Mouse (Mus musculus) forebrain, embryonic 13.5 days (tissue): ENCODE measurements around the gene Meis2. TPM values are rescaled to one million over a fixed set of nuclear protein-coding genes. Genes with fewer than 3 reads are reported as not detected.

Experiments
- ATAC-seq: fragments of 200-750 bp; cut with Nextera tagmentation; 2 replicates; pipeline ENCODE4 v1.8.0; 2017
- H3K27ac ChIP-seq: fragments of 300-500 bp; sonication (generic); 2 replicates; pipeline ENCODE4 v1.5.1; 2015; ENCODE audit warnings: inconsistent platforms, mild to moderate bottlenecking, moderate library complexity
- H3K27me3 ChIP-seq: fragments of 300-500 bp; sonication (generic); 2 replicates; pipeline ENCODE4 v1.6.1; 2015; ENCODE audit warnings: mild to moderate bottlenecking, inconsistent platforms
- H3K36me3 ChIP-seq: fragments of 300-500 bp; sonication (generic); 2 replicates; pipeline ENCODE4 v1.6.1; 2015; ENCODE audit warnings: mild to moderate bottlenecking, inconsistent platforms; ENCODE audit not compliant: poor library complexity, severe bottlenecking
- H3K4me1 ChIP-seq: fragments of 300-500 bp; sonication (generic); 2 replicates; pipeline ENCODE4 v1.6.1; 2015; ENCODE audit warnings: inconsistent platforms
- H3K4me2 ChIP-seq: fragments of 300-500 bp; sonication (generic); 2 replicates; pipeline ENCODE4 v1.6.1; 2015; ENCODE audit warnings: inconsistent platforms, mild to moderate bottlenecking, moderate library complexity
- H3K4me3 ChIP-seq: fragments of 300-500 bp; sonication (generic); 2 replicates; pipeline ENCODE4 v1.5.1; 2015; ENCODE audit warnings: mild to moderate bottlenecking, inconsistent platforms
- H3K9ac ChIP-seq: fragments of 300-500 bp; sonication (generic); 2 replicates; pipeline ENCODE4 v1.6.1; 2015; ENCODE audit warnings: mild to moderate bottlenecking, inconsistent platforms
- H3K9me3 ChIP-seq: fragments of 300-500 bp; sonication (generic); replicated peaks from 2 replicates; pipeline ENCODE4 v1.6.1; 2016; ENCODE audit warnings: inconsistent platforms
- WGBS: fragments of 180-500 bp; shearing (Covaris S2); methylation state at CpG from one replicate; pipeline ENCODE4 v1.1.7; 2015; 5-methylcytosine and 5-hydroxymethylcytosine counted together
- polyA plus RNA-seq: library from polyadenylated mRNA; unstranded; fragments of >200 nt; fragmentation: Nextera tagmentation; extraction: Ambion mirVana; gene quantifications from 2 replicates; pipeline ENCODE4 v1.2.1, GENCODE M21; 2015

The Meis2 gene
- polyA plus RNA-seq, 1 experiment from 2014 or later = 130 TPM

DNA sequence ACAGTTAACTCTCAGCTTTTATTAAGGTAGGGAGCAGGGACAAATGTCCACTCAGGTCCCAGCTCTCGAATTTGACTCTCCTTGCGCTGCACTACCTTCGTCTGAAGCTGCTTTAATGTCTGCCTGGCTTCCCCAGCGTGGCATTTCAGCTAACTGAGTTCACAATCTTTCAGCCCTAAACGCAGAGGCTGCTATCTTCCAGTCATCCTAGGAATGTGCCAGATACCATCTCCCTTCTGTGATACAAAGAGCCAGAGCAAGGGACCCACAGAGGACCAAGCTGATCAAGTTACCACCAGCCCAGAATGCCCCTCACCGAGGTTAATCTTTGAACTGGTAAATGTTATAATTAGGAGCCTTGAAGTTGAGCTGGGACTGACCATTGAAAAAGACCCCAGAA is 55.2 kb downstream of the Meis2 start:
- WGBS = 10% methylated on average over 6 of the region's 6 CpGs
- Histone ChIP-seq H3K36me3 (peaks cover 17% of the 10 kb centered on the region), H3K4me2 (no peak overlapping the region), H3K4me3 (no peak overlapping the region), H3K4me1 (peaks cover 41% of the 10 kb centered on the region), H3K9ac (0 out of 2 replicates have a peak overlapping the region, but pooled peaks have one; percentile 31), H3K27ac (peak overlapping the region; percentile 86), H3K9me3 (no peaks in the 10 kb centered on the region), H3K27me3 (0 out of 2 replicates have a peak, but pooled peaks cover under 1% of the 10 kb centered on the region)
- ATAC-seq = no peak

DNA sequence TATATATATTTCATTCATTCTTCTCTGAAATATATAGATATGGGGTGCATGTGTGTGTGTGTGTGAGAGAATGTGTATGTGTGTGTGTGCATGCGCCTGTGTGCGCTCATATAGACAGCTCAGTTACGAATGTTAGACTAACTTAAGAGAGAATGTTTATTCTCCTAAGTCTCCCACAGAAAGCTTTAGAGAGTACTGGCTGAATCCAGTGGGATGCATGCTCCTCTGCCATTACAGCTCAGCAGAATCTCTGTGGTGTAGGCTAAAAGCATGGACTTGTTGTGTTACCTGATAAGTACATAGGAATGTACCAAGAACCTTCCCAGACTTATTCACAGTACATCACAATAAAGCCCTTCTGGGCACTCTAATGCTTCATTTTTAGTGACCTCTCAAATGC is 55.6 kb downstream of the Meis2 start:
- peak; percentile 8; the same call in 1 of the 2 replicates for ATAC-seq
- H3K4me3 ChIP-seq = no peak overlapping the region
- H3K4me1 ChIP-seq = peaks cover 45% of the 10 kb centered on the region
- H3K36me3 ChIP-seq = peaks cover 19% of the 10 kb centered on the region
- 67% methylated on average over 3 of the region's 3 CpGs for WGBS
- 0 out of 2 replicates have a peak overlapping the region, but pooled peaks have one; percentile 31 for H3K9ac ChIP-seq
- H3K27ac ChIP-seq = peak overlapping the region; percentile 86; the same call in 1 of the 2 replicates
- H3K9me3 ChIP-seq = no peaks in the 10 kb centered on the region
- peak overlapping the region; percentile 58 for H3K4me2 ChIP-seq
- H3K27me3 ChIP-seq = 0 out of 2 replicates have a peak, but pooled peaks cover 2% of the 10 kb centered on the region

DNA sequence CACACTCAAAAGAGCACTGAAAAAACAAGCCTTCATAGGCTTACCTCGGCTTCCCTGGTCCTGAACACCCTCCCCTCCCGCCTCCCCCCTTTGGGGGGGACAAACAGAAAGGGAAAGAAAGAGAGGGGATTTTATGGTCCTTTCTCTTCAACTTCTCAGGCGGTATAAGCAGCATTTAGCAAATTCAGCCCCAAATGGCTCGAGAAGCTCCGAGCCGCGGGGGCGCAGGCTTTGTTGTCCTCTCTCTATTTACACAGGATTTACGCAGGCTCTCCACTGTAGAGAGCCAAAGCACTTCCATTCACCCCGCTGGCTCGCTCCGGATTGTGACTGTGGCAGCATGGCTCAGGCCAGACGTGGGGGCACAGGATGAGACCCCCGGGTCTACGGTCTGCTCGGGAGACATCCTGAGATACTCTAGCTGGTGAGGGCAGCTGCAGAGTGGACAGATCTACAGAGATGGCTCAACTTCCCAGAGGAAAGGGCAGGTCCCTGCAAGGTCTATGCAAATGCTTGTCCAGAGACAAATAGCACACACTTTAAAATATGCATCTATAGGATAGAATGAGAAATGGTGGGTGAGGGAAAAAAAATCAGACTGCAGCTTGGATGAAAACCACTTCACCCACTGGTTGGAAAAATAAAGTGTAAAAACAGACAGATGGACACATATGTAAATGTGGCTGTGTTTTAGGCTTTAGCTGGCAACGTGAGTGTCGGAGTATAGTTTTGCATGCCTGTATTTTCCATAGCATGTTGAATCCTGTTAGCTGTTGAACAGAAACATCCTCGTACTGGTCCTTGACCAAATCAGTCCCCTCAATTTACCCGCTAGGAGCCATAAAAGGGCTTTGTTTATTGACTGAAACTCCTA is 56.3 kb downstream of the Meis2 start:
- peak overlapping the region; percentile 61 for H3K9ac ChIP-seq
- H3K36me3 ChIP-seq = peaks cover 20% of the 10 kb centered on the region
- H3K27me3 ChIP-seq = 0 out of 2 replicates have a peak, but pooled peaks cover 2% of the 10 kb centered on the region
- H3K4me2 ChIP-seq = peak overlapping the region; percentile 58
- WGBS = 3% methylated on average over 20 of the region's 20 CpGs
- ATAC-seq = peak; percentile 79
- no peaks in the 10 kb centered on the region for H3K9me3 ChIP-seq
- H3K27ac ChIP-seq = peak overlapping the region; percentile 86
- peak overlapping the region; percentile 26 for H3K4me3 ChIP-seq
- H3K4me1 ChIP-seq = peaks cover 51% of the 10 kb centered on the region

DNA sequence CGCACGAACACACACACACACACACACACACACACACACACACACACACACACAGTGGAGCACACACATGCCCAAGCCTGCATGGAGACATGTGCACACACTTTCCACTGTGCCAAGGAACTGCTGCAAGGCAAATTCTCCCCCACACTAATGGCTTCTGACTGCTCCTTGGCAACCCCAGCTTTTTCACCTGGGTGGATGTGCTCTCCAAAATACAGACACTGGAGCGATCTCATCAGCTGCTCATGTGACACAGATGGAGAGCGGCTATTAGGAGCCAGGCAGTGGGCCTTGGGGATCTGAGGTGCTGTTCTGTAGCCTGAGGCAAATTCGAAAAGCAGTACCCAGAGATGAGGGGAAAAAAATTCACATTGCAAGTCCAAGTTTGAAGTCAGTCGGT is 63.3 kb downstream of the Meis2 start:
- Histone ChIP-seq H3K9ac (no peak overlapping the region), H3K27me3 (0 out of 2 replicates have a peak, but pooled peaks cover 2% of the 10 kb centered on the region), H3K27ac (peak overlapping the region; percentile 45), H3K4me3 (no peak overlapping the region), H3K4me2 (0 out of 2 replicates have a peak overlapping the region, but pooled peaks have one; percentile 12), H3K9me3 (no peaks in the 10 kb centered on the region), H3K36me3 (peaks cover 31% of the 10 kb centered on the region), H3K4me1 (peaks cover 74% of the 10 kb centered on the region)
- 55% methylated on average over 6 of the region's 6 CpGs for WGBS
- ATAC-seq = peak; percentile 56

DNA sequence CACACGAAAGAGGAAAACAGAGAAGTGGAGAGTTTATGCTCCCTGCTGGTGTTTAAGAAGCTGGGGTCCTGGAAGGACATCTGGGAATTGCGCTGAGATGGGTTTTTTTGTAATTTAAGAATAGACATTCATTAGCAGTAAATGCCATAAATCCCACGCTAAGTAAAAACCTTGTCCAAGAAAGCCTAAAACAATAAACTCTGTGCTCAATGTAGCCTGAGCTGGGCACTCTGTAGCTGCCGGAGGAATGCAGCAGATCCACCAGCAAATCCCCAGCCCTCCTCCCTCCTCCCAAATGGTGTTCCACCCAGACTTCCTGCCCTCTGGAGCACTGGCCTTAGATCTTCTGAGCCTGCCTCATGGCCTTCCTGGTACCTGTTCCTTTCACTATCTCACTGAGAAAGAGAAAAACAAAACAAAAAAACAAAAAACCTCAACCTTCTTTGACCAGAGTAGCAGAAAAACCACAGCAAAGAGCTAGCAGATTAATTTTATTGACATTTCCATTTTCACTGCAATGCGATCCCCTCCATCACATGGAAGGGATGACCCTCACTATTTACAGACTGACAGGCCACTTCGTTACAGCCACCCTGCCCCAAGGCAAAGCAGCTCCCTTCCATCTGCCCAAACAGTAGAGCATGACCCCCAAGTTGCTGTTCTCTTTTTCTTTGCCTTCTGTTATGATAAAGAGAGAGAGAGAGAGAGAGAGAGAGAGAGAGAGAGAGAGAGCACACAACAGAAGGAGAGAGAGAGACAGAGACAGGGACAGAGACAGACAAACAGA is 64.1 kb downstream of the Meis2 start:
- H3K9me3 ChIP-seq = no peaks in the 10 kb centered on the region
- H3K4me1 ChIP-seq = peaks cover 79% of the 10 kb centered on the region
- H3K4me3 ChIP-seq = no peak overlapping the region
- ATAC-seq = no peak
- H3K27ac ChIP-seq = peak overlapping the region; percentile 20
- no peak overlapping the region for H3K9ac ChIP-seq
- H3K4me2 ChIP-seq = peak overlapping the region; percentile 32
- 0 out of 2 replicates have a peak, but pooled peaks cover 2% of the 10 kb centered on the region for H3K27me3 ChIP-seq
- H3K36me3 ChIP-seq = peaks cover 31% of the 10 kb centered on the region
- 17% methylated on average over 6 of the region's 6 CpGs for WGBS

DNA sequence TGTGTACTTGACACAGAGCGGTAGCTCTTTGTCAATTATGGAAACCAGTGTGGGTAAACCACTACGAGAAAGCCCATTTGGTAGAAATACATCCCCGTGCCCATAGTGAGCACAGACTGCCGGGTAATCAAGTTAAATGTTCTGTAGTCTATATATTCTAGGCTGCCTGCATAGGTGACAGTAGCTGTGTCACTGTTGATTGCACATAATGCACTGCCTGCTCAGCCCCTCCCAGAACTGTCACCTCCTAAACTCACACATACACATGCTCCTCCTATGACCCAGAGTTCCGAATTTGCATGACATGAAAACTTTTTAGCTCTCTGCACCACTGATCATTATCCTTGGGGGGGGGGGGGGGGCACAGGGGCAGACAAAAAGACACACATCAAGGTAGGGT is 65.1 kb downstream of the Meis2 start:
- peaks cover 81% of the 10 kb centered on the region for H3K4me1 ChIP-seq
- 0 out of 2 replicates have a peak, but pooled peaks cover 2% of the 10 kb centered on the region for H3K27me3 ChIP-seq
- ATAC-seq = peak; percentile 34; the same call in 1 of the 2 replicates
- H3K36me3 ChIP-seq = peaks cover 29% of the 10 kb centered on the region
- H3K27ac ChIP-seq = no peak overlapping the region; the same call in 1 of the 2 replicates
- no peaks in the 10 kb centered on the region for H3K9me3 ChIP-seq
- WGBS = 21% methylated on average over 5 of the region's 5 CpGs
- no peak overlapping the region for H3K4me2 ChIP-seq
- no peak overlapping the region for H3K4me3 ChIP-seq
- no peak overlapping the region for H3K9ac ChIP-seq

DNA sequence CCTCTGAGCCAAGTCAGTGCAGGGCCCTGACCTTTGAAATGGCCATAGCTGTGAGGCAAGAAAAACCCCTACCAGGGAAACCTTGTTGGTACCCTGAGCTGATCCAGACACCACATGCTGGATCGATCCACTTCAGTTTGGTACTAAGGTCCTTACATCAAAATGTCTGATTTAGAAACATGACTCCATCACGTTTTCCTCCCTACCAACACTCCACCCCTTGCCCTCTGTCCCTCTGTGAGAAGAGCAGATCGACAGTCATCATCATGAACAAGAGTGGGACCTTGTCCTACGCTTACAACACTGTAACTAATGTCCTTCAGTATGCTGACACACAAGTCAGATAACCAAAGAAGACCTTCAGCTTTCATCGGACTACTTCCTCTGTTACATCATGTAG is 66.8 kb downstream of the Meis2 start:
- H3K36me3 ChIP-seq = peaks cover 21% of the 10 kb centered on the region
- H3K9ac ChIP-seq = no peak overlapping the region
- peak overlapping the region; percentile 3; the same call in 1 of the 2 replicates for H3K4me2 ChIP-seq
- no peaks in the 10 kb centered on the region for H3K27me3 ChIP-seq
- no peak for ATAC-seq
- no peak overlapping the region for H3K4me3 ChIP-seq
- H3K9me3 ChIP-seq = no peaks in the 10 kb centered on the region
- H3K27ac ChIP-seq = peak overlapping the region; percentile 40
- peaks cover 85% of the 10 kb centered on the region for H3K4me1 ChIP-seq
- 49% methylated on average over 5 of the region's 5 CpGs for WGBS

DNA sequence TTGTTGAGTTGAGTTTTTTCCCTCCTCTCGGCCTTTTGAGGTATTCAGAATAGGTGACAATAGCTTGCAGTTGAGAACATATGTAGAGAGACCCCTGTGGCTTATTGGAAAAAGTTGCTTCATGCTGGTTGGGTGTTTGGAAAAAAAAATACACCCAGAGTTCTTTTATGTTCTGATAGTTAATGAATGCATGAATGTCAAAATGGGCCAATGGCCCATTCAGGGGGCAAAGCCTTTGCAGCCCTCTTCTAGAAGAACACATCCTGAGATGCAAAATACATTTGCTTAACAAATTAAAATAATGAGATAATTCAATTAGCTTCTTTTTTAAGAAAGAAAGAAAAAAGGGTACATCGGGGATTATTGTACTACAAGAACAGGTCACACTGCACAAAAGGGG is 69.2 kb downstream of the Meis2 start:
- Histone ChIP-seq H3K4me3 (no peak overlapping the region), H3K27me3 (no peaks in the 10 kb centered on the region), H3K27ac (no peak overlapping the region), H3K36me3 (peaks cover 25% of the 10 kb centered on the region), H3K4me1 (peaks cover 72% of the 10 kb centered on the region), H3K9me3 (no peaks in the 10 kb centered on the region), H3K9ac (no peak overlapping the region), H3K4me2 (no peak overlapping the region)
- 8% methylated on average over 2 of the region's 2 CpGs for WGBS
- ATAC-seq = no peak; the same call in 1 of the 2 replicates

DNA sequence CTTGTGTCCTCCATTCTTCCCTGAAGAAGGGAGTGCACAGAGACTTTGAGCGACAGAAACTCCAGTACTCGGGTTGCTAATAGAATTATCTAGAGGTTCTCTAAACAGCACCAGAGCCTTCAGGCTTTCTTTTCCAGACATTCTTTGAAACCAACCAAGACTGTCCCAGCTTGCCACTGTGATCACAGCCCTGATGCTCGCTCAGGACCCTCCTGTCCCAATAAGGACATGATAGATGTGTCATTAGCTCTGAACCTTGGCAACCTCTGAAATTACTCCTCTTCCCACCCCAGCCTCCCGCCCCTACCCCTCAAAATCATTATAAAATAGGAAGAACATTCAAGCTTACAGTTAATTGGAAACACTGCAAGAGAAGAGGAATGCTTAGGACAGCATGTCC is 71.8 kb downstream of the Meis2 start:
- WGBS = 76% methylated on average over 4 of the region's 4 CpGs
- Histone ChIP-seq H3K27ac (peak overlapping the region; percentile 45; the same call in 1 of the 2 replicates), H3K4me1 (peaks cover 47% of the 10 kb centered on the region)

DNA sequence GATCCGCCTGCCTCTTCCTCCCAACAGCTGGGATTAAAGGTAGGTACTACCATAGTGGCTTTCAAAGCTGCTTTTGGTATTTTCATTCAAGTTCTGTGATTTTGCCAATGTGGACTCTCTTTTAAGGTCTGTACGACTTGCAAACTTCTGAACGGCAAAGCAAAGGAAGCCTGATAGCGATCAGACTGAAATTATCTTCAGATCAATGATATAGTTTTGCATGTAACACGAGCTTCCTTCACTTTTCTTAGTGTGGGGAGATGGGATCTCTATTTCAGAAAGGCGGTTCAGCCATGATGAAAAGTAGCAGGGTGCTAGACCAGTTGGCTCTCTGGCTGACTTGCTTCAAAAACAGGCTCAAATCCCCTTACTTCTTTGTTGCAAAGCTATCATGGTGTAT is 76.4 kb downstream of the Meis2 start:
- peaks cover 15% of the 10 kb centered on the region for H3K4me1 ChIP-seq
- no peak overlapping the region for H3K9ac ChIP-seq
- H3K9me3 ChIP-seq = no peaks in the 10 kb centered on the region
- H3K27ac ChIP-seq = no peak overlapping the region
- ATAC-seq = no peak
- no peaks in the 10 kb centered on the region for H3K27me3 ChIP-seq
- H3K4me3 ChIP-seq = no peak overlapping the region
- no peak overlapping the region for H3K4me2 ChIP-seq
- WGBS = 96% methylated on average over 6 of the region's 6 CpGs
- H3K36me3 ChIP-seq = peaks cover 15% of the 10 kb centered on the region

More for the DNA sequence above, 71.8 kb downstream of the Meis2 start:
- ATAC-seq = no peak
- Histone ChIP-seq H3K27me3 (no peaks in the 10 kb centered on the region), H3K4me2 (no peak overlapping the region), H3K4me3 (no peak overlapping the region), H3K9me3 (no peaks in the 10 kb centered on the region), H3K9ac (no peak overlapping the region), H3K36me3 (peaks cover 22% of the 10 kb centered on the region)

DNA sequence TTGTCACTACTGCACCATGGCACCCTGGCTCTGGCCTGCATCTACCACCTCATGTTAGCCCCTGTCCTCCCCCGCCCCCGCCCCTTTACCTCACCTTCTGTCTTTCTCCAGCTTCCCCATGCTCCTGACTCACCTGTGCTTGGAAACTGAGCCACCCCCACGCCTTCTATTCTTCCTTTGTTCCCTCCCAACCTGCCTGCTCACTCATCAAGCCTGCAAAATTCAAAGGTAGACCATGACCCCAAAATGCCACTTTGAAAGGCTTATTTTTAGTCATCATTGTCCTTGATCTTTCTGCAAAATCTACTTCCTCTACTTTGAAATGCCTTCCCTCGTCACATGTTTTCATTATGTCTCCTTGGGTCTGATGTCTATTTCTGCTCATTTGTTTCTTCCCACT is 77.2 kb downstream of the Meis2 start:
- H3K27ac ChIP-seq = no peak overlapping the region
- no peak for ATAC-seq
- 90% methylated on average over 4 of the region's 4 CpGs for WGBS

More for the DNA sequence above, 77.2 kb downstream of the Meis2 start:
- no peak overlapping the region for H3K9ac ChIP-seq
- no peaks in the 10 kb centered on the region for H3K9me3 ChIP-seq
- peaks cover 13% of the 10 kb centered on the region for H3K4me1 ChIP-seq
- no peak overlapping the region for H3K4me2 ChIP-seq
- no peaks in the 10 kb centered on the region for H3K27me3 ChIP-seq
- H3K36me3 ChIP-seq = peaks cover 7% of the 10 kb centered on the region
- no peak overlapping the region for H3K4me3 ChIP-seq
